Mouse (Mus musculus): ENCODE measurements around the gene Tnfrsf21. TPM values are rescaled to one million over a fixed set of nuclear protein-coding genes. Genes with fewer than 3 reads are reported as not detected.

Tnfrsf21 gene
- polyA plus RNA-seq, 1 experiment from 2014 or later: 38.4 TPM

- no peak overlapping the region for H3K4me3 ChIP-seq
- no peak for ATAC-seq
- no peaks in the 10 kb centered on the region for H3K4me1 ChIP-seq
- no peaks in the 10 kb centered on the region for H3K27me3 ChIP-seq
- H3K9me3 ChIP-seq (replicated peaks): no peaks in the 10 kb centered on the region
- H3K27ac ChIP-seq: no peak overlapping the region
- H3K36me3 ChIP-seq (ENCODE audit: poor library complexity, severe bottlenecking): no peaks in the 10 kb centered on the region
- H3K9ac ChIP-seq: no peak overlapping the region
- 97% methylated on average over 9 of the region's 9 CpGs for WGBS
- no peak overlapping the region for H3K4me2 ChIP-seq
These were observed 121.5 kb downstream of the Tnfrsf21 start for GRCm38 (mm10) chr17:43137838-43138237.

- Histone ChIP-seq H3K36me3 (ENCODE audit: poor library complexity, severe bottlenecking) (no peaks in the 10 kb centered on the region), H3K9ac (no peak overlapping the region), H3K27me3 (no peaks in the 10 kb centered on the region), H3K27ac (no peak overlapping the region), H3K4me3 (no peak overlapping the region), H3K4me2 (no peak overlapping the region), H3K4me1 (no peaks in the 10 kb centered on the region), H3K9me3 (replicated peaks) (no peaks in the 10 kb centered on the region)
- ATAC-seq: no peak
- 88% methylated on average over 7 of the region's 7 CpGs for WGBS
These were observed 122.0 kb downstream of the Tnfrsf21 start for GRCm38 (mm10) chr17:43138356-43138755.

Other genes with a start within 250 kb of the Tnfrsf21 start
- gene Cd2ap, start 139.9 kb upstream of the Tnfrsf21 start, polyA plus RNA-seq (2015; fragmentation: Nextera tagmentation; extraction: Ambion mirVana): 8.1 and 8.8 TPM in 2 replicates